Mouse (Mus musculus) lung, adult 18-20 months (tissue): ENCODE data around the gene Nt5m.
A peak's percentile ranks its signal among the peaks of the same experiment; 100 is the strongest.
"Not testable (repeated sequence)": the region's sequence is repeated elsewhere in the genome, so short reads cannot be mapped to it uniquely, and the experiment has no call there.

ENCODE experiments used
- DNase-seq, 2 experiments: peaks; one replicate each; pipeline ENCODE4 v3.0.0; 2022; ENCODE audit warnings: mixed read lengths in 2 of 2

Nt5m gene

DNA sequence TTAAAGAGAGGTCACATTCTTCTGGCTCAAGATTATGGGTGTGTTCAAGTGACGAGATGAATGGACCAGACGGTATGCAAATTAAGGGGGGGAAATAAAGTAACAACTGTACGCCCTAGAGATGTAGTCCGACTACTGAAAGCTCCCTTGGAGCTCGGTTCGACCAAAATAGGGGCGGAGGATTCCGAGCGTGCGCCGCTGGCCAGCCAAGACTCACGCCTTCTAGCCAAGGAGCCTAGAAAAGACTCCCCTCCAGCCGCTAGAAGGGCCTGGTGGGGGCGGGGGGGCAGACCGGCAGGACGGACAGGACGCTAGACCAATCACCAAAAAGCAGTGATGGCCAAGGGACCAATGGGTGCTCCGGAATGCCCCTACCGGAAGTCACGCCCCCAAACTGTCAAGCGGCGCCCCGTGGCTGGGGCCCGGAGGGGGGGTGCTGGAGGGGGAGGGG lies at the start of gene Nt5m:
Nt5m (plus strand) TSS at position 440 of the 451 bp plus-strand sequence.
- peak; percentile 94 to 95 for DNase-seq

DNA sequence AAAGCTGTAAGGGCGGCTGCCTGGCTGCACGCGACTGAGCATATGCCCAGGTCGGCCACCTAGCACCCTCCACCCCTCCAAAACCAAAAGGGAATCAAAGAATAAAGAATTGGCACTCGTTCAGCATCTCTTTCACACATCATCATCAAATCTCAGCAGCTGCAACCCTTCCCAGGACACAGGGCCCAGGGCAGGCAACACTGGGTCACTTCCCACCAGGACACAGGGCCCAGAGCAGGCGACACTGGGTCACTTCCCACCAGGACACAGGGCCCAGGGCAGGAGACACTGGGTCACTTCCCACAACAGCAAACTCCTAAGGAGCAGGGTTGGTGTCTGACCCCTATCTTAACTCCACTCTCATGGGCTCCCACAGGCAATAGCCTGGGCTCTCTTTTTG lies 45.9 kb upstream of the Nt5m start:
- no peak for DNase-seq

DNA sequence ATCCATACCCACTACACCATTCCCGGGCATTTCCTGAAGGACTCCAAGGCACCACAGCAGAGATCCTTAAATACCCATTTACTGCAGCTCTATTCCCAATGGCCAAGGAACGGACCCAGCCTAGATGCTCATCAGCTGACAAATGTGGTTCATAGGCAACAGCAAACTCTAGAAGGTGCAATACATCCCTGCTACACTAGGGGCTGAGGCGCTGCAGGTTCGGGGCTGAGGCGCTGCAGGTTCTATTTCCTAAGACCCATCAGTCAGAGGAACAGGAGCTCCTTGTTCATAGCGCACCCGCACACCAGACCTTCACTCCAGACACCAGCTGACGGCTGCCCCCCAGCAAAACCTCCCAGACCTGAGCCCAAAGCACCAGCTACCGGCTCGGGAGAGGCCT lies 38.8 kb upstream of the Nt5m start:
- DNase-seq, result no peak

DNA sequence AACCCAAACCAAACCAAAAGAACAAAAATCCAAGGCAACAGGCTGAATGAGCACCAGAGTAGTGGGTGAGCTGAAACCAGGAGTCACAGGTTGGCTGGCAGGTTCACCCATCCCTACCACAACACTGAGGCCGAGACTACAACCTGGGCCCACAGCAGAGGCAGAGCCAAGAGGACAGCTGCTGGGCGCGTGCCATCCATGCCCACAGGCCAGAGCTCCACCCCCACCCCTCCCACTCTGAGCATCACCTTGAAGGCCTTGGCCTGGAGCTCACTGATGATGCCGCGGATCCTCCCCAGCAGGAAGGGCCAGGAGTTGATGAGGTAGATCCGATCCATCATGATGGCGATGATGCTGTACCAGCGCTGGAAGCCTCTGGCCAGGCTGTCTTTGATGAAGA lies 37.4 kb upstream of the Nt5m start:
- no peak for DNase-seq

DNA sequence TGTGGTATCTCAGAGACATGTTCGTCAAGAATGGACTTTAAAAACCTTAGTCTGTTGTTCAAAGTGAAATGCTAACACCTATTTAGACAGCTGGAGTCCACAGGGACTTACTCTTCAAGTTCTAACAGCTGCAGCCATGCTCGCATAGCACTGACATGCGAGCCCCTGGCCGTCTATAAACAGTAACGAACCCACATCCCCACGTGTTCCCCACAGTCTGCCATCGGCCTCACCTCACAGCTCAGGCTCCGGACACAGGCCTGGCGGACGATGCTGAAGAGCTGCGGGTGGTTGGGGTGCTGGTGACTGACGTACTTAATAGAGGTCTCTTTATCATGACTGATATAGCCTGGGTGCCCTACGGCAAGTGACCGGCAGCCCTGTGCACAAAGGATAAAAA lies 35.7 kb upstream of the Nt5m start:
- DNase-seq, result no peak

DNA sequence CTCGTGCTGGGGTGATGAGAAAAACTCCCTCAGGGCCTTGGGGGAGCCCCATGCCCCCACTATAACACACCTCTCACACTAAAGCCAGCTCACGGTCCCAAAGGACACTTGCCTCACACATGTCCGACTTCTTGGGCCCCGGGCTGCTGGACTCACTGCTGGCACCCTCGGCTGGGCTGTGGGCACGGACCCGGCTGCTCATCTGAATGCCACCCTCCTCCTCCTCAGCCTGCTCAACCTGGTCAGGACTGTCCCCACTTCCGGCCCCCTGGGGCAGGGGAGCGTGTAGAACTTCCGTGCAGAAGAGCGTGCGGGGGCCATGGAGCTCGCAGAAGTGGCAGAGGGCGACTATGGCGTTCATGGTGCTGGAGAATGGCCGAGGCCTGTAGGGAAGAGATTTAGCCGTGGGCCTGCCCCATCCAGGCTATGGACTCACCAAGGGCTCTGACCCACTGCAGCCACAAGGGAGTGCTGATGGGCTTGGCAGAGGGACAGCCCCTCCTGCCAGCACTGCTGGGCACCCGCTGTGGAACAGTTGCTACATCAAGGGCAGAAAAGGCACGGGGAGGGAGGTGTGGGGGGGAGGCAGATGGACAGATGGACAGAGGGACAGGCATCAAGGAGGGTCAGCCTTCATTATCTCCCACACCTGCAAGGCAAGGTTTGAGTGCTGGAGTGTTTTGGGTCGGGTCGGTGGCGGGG lies 34.7 kb upstream of the Nt5m start:
- no peak for DNase-seq

DNA sequence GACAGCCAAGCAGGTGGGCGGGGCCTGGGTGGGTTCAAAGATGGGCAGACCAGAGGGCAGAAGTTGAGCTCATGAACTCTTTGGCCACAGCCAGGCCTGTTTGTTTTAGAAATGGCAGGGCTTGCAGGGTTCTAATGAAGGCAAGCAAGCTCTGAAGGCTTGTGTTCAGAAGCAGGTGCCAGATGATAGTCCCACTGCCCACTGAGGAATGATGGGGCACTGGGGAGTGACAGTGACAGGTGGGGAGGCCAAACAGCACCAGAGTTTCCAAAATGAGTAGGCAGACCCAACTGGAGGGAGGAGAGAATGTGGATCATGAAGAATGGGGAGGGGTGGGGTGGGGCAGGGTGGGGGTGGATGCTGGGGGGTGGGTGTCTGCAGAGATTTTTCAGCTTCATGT lies 34.0 kb upstream of the Nt5m start:
- DNase-seq, result no peak

DNA sequence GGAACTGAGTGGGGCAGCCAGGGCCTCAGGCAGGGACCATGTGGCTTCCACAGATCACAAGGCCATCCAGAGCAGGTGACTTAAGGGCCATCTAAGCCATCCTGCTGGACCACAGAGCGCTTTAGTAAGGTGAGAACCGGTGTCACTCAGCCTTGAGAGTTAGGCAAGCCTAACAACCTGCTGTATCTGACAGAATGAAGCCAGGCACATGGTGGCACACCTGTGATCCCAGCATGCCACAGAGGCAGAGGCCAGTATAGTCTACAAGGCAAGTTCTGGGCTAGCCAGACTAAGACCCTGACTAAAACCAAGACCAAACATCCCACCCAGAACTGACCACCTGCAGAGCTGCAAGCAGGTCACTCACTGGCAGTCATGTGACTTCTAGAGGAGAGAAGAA lies 33.6 kb upstream of the Nt5m start:
- no peak for DNase-seq

DNA sequence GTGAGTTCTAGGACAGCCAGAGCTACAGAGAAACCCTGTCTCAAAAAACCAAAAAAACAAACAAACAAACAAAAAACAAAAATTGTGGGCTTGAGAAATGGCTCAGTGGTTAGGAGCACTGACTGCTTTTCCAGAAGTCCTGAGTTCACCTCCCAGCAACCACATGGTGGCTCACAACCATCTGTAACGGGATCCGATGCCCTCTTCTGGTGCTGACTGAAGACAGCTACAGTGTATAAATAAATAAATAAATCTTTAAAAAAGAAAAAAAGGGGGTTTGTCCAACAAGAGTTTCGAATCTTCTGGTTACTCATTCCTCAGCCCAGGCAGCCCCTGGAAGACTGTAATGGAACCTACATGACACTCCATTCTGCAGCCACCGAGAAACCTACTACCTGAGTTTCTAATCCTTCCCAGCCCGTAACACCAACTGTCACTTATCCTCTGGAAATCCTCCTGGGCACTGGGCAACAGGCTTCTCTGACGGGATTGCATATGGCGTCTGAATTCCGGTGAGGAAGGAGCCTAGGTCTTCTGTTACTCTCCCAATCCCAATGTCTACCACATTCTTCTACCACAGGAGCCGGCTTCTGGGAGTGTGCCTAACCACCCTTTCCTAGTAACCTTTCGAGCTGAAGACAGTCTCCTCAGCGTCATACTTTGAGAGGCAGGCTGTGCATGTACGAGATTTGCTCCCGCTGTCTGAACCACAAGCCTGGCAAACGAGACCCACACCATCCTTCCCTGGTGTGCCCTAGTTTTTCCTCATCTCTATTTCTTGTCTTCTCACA lies 30.9 kb upstream of the Nt5m start:
- no peak for DNase-seq

DNA sequence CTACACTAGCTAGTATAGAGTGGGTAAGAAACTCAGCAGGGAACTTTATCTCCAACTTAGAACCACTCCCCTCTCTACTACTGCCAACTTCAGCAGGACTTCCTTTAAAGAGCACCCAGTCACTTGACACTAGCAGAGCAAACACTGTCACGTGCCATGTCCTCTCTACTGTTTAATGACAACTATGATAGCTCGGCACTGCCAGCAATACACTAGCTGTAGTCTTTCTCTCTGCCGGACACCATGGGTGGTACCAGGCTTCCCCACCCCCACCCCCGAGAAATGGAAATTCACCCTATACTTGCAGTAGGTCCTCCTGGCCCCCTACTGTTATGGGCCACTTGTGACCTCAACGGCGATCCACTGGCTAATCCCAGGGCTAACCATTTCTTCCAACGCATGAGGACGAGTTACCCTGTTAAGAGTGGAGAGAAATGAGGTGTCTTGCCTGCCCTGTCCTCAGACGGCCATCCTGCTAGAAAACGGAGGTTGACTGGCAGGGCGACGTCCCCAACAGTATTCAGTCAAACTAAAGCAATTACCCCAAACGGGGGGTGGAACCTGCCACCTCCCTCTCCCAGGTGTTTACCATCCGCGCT lies 30.1 kb upstream of the Nt5m start:
- DNase-seq, result peak; percentile 69 to 79

DNA sequence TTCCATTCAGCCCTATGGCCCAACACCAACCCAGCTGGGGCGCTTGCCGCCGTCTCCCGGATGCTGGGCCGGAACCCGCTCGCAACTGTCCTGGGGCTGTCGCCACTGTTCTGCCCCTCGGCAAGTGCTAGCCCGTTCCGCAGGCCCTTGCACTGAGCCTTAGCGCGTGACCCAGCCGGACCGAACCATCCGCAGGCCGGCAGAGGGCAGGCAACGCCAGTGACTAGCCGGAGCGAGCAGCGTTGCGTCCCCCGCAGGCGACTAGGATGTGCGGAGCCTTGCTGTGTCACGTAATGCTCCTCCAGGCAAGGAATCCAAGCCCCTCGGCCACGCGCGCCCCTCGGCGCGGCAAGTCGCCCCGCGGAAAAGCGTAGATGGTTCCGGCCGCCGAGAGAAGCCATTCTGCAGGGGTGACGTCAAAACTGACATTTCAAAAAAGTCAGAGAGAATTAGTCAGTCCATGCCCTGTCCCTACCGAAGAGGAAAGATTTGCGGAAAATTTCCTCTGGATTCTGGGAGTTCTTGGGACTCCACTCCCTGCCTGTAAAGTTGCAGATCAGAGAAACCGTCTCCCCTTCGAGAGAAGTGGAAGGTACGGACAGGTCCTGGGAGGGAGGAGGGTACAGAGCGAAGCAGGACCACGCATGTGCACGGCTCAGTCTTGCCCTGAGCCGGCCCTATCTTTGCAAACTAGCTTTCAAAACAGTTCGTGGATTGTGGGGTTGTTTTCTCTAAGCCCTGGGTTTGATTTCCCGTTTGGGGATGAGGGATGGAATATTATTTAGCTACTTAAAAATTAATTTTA lies 29.4 kb upstream of the Nt5m start, which contains the start of gene Flcn:
Flcn (minus strand) TSS at position 347 of the 805 bp plus-strand sequence.
- peak; percentile 85 for DNase-seq

DNA sequence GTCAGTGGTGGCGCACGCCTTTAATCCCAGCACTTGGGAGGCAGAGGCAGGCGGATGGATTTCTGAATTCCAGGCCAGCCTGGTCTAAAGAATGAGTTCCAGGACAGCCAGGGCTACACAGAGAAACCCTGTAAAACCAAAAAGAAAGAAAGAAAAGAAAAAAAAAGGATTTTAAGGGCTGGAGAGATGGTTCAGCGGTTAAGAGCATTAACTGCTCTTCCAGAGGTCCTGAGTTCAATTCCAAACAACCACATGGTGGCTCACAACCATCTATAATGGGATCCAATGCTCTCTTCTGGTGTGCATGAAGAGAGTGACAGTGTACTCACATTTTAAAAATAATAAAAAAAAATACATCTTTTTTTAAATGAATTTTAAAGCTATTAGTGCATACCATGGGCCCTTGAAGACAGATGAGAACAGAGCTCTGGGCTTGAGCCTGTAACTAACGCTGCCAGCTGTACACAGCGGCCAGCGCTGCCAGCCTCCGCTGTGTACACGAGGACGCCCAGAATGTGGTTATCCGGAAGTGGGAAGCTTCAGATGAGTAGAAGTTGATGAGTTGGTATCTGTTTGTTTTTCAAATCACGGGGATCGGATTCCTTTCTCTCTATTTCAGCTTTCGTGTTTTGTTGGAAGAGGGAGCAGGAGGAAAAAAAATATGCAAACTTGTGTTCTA lies 28.6 kb upstream of the Nt5m start:
- DNase-seq, result no peak

DNA sequence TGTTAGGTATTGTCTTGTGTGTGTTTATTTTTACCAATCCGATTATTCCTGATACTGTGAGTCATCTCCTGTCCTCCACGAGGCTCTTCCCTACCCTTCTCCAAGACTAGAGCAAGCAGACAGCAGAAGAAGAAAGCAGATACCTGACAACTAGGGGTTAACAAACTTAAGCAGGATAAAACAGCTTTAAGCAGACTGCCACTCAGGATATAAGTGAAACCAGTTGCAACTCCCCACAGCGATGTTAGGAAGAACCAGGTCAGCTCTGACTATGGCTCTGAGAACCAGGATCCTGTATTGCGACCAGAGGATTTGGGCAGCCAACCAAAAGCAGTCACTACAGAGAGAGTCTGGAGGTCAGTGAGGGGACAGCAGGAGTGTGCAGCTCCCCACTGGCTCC lies 28.0 kb upstream of the Nt5m start:
- DNase-seq, result no peak

DNA sequence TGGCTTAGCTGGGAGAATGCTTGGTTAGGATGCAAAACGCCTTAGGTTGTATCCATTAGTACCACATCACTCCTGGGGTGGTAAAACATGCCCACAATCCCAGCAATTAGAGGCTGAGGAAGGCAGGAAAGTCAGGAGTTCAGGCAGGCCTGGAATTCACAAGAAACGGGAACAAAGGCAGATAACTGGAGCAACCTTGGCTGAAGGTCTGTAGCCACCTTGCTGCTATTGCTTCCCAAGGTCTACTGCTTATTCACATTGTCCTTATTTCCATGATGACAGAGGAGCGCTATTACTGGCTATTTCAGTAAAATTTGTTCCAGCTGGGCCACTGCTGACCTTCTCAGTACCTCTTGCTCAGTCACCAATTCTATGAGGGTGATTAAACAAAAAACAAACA lies 26.0 kb upstream of the Nt5m start:
- no peak for DNase-seq

DNA sequence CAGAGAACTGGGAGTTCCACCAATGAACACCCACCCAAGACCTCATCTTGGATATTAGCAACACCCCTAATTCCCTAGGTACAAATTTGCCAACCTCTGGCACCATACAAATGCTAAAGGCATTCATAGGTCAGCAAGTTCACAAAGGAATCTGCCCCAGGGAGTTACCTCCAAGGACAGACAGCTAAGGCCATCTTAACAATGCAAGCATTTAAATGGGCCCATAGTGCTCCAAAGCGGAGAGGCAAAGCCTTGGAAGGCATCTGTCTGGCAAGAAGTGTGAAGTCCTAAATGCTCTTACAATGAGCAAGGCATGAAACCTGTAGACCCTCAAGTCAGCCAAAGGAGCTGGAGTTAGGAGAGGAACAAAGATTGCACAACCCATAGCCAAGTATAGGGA lies 24.9 kb upstream of the Nt5m start:
- no peak for DNase-seq

DNA sequence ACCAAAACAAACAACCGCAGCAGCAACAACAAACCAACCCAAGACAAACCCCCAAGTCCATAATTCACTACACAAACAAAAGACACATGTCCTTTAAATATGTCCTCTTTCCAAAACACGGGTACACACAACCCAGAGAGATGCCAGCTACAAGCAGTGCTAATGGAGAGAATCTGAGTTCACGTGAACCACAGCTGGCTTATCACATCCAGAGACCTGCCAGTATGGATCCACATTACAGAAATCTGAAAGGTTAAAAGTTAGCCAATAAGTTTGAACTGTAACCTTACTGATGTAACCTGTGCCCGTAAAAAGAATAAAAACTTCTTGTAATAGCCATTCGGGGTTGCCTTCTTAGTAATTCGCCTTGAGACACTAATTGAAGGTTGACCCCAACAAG lies 24.3 kb upstream of the Nt5m start:
- no peak for DNase-seq

DNA sequence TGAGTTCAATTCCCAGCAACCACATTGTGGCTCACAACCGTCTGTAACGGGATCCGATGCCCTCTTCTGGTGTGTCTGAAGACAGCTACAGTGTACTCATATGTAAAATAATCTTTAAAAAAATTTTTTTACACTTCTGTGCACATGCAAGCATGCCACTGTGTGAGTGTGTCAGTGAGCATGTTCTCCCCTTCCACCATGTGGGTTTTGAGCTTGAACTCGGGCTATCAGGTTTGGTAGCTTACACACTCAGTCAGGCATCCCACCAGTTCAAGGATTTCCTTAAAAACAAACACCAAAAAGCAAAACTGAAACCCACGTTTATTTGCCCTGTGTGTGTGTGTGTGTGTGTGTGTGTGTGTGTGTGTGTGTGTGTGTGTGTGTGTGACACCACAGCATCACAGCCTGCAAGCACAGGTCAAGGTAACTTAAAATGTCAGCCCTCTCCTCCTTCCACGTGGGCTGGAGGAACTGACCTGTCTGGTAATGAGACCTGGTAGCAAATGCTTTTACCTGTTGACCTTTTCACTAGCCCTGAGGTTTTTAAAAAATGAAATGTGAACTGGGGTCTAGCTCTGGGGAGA lies 23.7 kb upstream of the Nt5m start:
- no peak for DNase-seq

DNA sequence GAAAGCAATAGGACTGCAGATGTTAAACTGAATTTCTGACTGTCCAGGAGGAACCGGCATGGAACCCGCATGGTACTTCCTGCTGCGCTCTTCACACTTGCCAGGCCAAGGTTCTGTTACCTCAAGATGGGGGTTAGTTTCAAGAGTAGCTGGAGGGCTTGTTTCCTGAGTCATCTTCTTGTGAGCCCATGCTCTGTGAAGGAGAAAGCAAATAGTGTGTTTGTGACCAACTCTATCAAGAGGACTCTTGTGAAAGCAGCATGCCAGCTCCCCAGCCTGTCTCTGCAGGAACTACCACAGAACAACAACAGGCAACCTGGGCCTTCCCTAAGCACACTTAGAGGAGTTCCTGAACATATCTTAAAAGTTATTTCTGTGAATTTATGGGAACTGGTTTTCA lies 21.3 kb upstream of the Nt5m start:
- DNase-seq, result peak; percentile 15 to 55

DNA sequence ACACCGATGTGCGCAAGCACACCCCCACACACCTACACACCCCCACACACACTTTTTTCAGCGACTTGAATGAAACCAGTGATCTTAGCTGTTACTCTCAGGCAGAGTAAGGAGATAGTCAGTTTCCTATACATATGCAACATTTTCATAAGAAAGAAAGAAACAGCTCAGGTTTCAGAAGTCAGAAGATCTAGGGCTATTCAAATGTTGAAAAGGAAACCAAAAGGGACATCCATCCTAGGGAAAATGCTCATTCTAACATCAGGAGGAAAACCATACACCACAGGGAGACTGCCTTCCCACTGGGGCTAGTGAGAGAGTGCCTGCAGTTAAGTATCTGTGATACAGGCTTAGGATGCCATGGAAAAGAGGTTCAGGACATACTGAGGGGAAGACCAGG lies 17.6 kb upstream of the Nt5m start:
- no peak for DNase-seq

DNA sequence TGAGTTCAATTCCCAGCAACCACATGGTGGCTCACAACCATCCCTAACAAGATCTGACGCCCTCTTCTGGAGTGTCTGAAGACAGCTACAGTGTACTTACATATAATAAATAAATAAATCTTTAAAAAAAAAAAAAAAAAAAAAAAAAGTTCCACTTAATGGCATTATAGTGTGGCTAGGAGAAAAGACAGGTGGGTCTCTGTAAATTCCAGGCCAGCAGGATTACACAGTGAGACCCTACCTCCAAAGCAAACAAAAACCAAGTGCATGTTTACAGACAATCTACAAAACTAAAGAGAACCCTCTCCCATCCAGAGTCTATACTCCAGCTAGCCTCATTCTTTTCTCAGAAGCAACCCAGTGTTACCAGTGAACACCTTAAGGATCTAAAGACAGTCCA lies 1.5 kb upstream of the Nt5m start:
- not testable (repeated sequence) for DNase-seq

DNA sequence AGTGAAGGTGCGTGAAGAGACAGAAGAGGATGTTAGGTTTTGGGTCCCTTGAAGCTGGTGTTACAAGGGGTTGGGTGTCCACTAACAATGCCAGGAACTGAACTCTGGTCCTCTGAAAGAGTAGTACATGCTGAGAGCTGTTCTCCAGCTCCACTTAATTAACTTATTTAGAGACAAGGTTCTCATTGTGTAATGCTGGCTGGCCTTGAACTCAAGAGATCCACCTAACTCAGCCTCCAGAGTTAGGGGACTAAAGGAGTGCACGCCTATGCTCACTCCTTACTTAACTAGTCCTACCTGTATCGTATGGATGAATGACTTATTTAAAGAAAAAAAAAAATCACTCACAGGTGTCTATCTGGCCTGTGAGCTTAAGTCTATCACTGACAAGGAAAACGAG lies 821 bp upstream of the Nt5m start:
- no peak for DNase-seq
